Mouse (Mus musculus) embryonic fibroblast, embryonic 13.5 days (primary cell): ENCODE measurements around the gene Tox3. TPM values are rescaled to one million over a fixed set of nuclear protein-coding genes. Genes with fewer than 3 reads are reported as not detected.

Source experiments
- H3K27ac ChIP-seq: 2 replicates; pipeline ENCODE4 v1.5.1; 2012; ENCODE audit warnings: low read length, control low read depth, inconsistent platforms; ENCODE audit not compliant: insufficient read depth
- H3K4me1 ChIP-seq: 2 replicates; pipeline ENCODE4 v1.6.1; 2011; ENCODE audit warnings: low read length; ENCODE audit not compliant: control insufficient read depth, insufficient read depth
- H3K4me3 ChIP-seq: 2 replicates; pipeline ENCODE4 v1.5.1; 2011; ENCODE audit warnings: mild to moderate bottlenecking, control low read depth, low read length; ENCODE audit not compliant: insufficient read depth
- CTCF ChIP-seq: IDR thresholded peaks from 2 replicates; pipeline ENCODE4 v1.5.1; 2011; ENCODE audit warnings: mild to moderate bottlenecking, control low read depth, low read length, moderate library complexity, borderline replicate concordance; ENCODE audit not compliant: insufficient read depth
- POLR2A ChIP-seq: IDR thresholded peaks from 2 replicates; pipeline ENCODE4 v1.6.1; 2011; ENCODE audit warnings: low read depth, mild to moderate bottlenecking, control low read depth, low read length, moderate library complexity
- polyA plus RNA-seq: library from polyadenylated mRNA; stranded (reverse); fragments of >200 nt; gene quantifications from 2 replicates; pipeline ENCODE4 v1.2.4, GENCODE M21; 2011; ENCODE audit warnings: low read depth; ENCODE audit not compliant: missing spikeins, insufficient read length

Tox3 gene
- polyA plus RNA-seq, 1 experiment, result 1.1 TPM

DNA sequence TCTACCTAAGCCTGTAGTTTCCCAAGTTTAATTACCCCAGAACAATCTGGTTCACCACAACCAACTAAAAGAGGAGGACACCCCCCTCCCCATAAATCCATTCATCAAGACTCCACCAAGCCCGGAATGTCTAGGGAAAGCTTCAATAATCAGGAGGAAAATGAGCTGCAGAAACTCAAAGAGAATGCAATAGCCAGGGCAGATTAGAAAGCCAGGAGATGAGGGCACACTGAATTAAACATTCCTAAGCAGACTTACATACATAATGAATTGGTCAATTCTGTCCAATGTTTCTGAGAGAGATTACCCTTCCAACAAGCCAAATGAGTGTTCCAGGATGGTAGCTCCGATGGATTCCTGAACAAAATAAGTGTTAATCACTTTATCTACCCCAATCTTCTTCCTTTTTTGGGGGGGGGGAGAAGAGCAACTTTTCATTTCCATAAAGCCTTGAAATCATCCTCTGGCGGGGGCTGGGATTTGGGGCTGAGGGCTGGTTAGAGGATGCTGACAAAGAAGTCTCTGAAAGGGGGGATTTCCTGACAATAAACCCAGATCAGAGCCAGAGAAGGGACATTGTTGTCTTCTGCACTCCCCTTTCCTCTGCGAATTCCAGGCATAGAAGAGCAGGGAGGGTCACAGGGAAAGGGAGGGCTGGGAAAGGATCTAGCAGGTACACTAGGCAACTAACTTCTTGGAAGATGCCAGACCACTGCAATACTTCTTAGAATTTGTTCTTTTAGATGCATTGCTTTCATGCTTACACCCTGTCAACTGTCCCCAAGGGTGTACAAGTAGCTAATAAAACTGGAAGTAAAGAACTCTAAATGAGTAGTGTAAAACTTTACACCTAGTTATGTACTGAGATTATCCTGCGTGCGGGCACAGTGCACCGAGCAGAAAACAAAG lies 17.5 kb downstream of the Tox3 start:
- Histone ChIP-seq H3K4me1 (no peaks in the 10 kb centered on the region), H3K4me3 (no peak overlapping the region)
- TF ChIP-seq POLR2A (no peak), CTCF (no peak)

DNA sequence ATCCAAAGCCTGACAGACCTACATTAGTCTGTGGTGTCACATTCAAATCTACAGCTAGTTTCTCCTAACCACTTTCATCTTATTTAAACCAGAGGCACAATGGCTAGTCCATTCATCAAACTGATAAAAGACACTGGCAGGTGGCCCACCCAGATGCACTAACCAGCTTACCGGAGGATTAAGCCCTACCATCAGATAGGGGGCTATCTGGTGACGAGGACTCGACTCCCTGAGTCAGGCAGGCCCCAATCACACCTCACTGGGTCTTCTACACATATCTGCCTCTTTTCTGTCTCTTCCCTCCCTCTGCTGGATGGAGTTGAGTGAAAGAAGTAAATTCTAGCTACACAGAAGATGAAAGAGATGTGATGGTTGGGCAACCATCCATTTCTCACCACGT lies 24.3 kb downstream of the Tox3 start:
- Histone ChIP-seq H3K4me1 (no peaks in the 10 kb centered on the region), H3K27ac (no peak overlapping the region), H3K4me3 (no peak overlapping the region)
- TF ChIP-seq POLR2A (no peak), CTCF (no peak)

More for the DNA sequence above, 17.5 kb downstream of the Tox3 start:
- H3K27ac ChIP-seq, result no peak overlapping the region

DNA sequence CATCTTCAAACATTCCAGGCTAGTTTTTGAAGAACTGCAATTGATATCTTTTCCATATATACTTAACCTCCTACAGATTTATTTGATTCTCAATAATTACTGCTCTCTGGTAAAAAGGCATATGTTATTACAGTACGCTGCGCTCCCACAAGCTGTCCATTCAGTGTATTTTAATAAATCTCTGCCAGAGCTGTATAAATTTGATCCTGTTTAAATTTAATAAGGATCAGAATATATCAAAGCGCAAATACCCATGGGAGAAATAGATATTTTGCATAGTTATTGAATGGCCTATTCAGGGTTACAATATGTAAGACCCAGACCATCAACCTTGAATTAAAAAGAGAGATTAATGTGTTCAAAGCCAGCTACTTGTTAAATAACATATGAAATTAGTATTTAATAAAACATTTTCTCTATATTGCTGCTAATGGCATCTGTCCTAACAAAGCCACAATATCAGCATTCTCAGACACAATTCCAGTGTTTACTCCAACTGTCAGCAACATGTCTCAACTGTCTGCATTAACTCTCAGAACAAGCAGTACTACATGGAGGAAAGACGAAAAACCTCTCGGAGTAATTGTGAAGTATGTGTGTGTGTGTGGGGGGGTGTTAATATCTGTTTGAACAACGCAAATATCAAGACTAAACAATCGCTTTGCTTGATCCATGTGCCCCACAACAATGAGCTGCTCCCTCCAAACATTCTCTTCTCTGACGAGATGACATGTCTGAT lies 25.3 kb downstream of the Tox3 start:
- H3K4me1 ChIP-seq, result no peaks in the 10 kb centered on the region
- H3K4me3 ChIP-seq, result no peak overlapping the region
- TF ChIP-seq POLR2A, result no peak
- no peak overlapping the region for H3K27ac ChIP-seq

DNA sequence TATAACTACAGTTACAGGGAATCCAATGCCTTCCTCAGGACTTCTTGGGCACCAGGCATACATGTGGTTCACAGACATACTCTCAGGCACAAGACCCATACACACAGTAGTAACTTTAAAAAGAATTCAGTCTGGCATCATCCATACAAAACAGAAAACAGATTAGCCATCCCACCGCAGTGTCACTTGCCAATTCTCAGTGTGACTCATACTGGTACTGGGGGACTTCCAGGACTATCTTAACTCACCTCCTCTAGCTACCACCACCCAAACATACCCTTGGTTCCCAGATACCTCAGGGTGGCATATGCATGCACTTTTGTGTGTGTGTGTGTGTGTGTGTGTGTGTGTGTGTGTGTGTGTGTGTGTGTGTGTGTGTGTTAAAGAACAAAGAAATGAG lies 26.9 kb downstream of the Tox3 start:
- no peak overlapping the region for H3K27ac ChIP-seq
- no peaks in the 10 kb centered on the region for H3K4me1 ChIP-seq
- H3K4me3 ChIP-seq, result no peak overlapping the region
- TF ChIP-seq POLR2A (no peak), CTCF (no peak)

DNA sequence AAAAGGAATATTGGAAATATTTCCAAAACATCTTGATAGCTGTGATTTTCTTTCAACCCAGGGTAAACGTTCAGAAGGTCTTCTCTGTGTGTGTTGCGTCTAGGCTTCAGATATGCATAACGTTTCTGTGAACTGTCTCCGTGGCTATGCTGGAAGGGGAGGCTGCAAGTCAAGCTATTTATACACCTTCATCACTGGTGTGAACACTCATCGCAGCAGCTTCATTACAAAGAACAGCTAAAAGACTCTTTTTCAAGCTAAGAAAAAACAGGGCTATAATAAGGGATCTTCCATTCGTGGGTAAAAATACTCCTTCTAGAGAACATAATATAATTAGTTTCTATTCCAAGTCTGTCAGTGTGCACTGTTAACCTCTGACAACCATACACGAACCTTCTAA lies 33.8 kb downstream of the Tox3 start:
- Histone ChIP-seq H3K27ac (no peak overlapping the region), H3K4me3 (no peak overlapping the region), H3K4me1 (no peaks in the 10 kb centered on the region)
- TF ChIP-seq POLR2A (no peak), CTCF (no peak)

DNA sequence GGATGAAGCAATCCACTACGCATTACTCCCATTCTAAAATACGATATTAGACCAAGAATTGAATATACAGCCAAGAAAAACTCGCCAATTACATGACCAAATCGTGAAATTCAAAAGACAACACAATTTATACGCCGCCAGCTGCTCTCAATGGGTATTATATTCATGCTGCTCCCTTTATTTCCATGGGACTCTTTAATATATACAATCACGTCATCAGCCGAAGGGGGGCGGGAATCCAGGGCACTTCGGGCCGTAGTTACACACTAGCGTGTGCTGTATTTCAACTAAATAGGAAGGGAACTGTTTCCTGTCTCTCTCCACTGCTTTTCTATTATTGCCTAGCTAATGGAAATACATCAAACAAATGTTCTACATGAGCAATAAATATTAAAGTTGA lies 45.2 kb downstream of the Tox3 start:
- H3K4me1 ChIP-seq, result no peaks in the 10 kb centered on the region
- no peak for TF ChIP-seq POLR2A
- no peak for TF ChIP-seq CTCF
- H3K4me3 ChIP-seq, result no peak overlapping the region
- no peak overlapping the region for H3K27ac ChIP-seq

DNA sequence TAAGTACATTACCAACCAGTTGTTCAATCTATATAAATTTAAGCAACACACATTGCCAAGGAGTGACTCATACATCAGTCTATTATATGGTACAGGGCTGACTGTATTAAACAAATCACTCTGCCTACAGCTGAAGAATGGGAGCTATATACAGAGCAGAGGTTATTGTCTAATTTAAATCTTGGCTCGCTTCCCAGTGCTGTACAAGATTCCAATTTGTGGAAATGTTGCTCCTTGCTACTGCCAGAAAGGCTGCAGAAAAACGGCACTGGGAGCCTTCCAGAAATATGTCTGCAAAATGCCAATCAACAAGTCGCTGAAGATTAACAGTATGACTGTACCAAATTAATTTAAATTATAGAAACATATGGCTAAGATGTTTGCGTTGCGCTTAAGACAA lies 45.9 kb downstream of the Tox3 start:
- no peak overlapping the region for H3K4me3 ChIP-seq
- no peaks in the 10 kb centered on the region for H3K4me1 ChIP-seq
- H3K27ac ChIP-seq, result no peak overlapping the region
- TF ChIP-seq CTCF (no peak), POLR2A (no peak)

DNA sequence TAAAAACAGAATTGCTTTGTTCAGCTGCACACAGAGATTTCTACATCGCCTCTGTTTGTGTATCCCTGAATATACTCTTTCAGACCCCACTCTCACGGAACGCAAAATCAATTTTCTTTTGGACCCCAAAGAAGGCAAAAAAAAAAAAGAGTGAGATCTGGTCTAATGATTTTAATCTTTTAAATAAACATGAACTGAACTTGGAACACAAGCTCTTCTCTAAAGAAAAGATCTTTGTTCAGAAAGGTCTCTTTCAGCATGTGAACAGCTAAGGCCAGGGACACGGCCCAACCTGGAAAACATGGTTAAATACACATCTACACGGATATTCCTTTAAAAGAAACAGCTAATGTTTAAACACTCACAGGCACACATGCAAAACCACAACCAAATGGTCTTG lies 46.6 kb downstream of the Tox3 start:
- H3K4me1 ChIP-seq, result no peaks in the 10 kb centered on the region
- no peak overlapping the region for H3K27ac ChIP-seq
- TF ChIP-seq CTCF, result no peak
- TF ChIP-seq POLR2A, result no peak
- H3K4me3 ChIP-seq, result no peak overlapping the region

DNA sequence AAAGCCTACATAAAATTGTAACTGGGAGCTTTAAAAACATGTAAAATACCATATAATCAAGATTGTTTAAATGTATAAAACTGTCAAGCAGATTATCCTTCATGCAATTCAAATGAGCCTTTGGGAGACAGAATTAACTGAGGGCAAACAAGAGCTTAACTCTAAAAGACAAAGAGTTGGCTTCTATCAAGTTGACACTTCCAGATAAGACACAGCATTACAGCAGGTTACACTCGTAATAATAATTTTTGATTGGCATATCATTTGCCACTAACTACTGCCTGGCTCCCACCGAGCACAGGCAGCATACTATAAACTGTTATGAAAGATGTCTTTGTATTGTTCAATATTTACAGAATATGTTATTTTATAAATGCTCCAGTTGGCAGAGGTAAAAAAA lies 47.2 kb downstream of the Tox3 start:
- Histone ChIP-seq H3K4me3 (no peak overlapping the region), H3K27ac (no peak overlapping the region), H3K4me1 (no peaks in the 10 kb centered on the region)
- TF ChIP-seq CTCF, result no peak
- TF ChIP-seq POLR2A, result no peak

DNA sequence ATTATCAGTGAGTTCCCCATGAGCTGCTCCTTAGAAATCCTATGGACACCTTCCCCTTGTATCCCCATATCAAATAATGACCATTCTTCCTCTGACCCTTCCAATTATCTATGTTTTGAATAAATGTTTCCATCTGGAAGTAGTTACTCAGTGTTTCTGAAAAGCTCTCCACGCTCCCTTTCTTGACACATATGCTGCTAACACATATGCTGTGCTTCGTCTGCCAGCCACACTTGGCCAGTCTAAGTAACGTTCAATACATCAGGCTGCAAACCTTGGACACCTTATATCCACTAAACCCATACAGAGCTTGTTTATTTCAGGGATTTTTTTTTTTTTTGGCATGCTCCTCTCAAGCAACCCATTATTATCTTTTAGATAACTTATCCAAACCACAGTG lies 54.1 kb downstream of the Tox3 start:
- no peaks in the 10 kb centered on the region for H3K4me1 ChIP-seq
- TF ChIP-seq CTCF, result no peak
- no peak for TF ChIP-seq POLR2A
- H3K27ac ChIP-seq, result no peak overlapping the region
- H3K4me3 ChIP-seq, result no peak overlapping the region

DNA sequence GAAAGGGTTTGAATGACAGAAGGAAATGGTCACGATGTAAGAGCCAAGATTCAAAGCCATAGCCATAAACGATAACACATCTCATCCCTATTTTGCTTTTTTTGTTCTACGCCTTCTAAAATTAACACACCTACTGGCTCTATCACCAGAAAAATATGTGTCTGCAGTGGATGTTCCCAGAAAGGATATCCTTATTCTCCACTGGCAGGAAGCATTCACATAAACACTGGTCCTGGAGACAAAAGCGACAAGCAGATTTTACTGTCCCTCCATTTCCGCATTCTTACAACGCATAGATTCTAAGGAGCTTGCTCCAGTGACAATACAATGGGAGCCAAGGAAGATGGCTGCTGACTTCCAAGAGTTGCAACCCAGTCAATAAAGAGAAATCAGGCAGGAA lies 57.3 kb downstream of the Tox3 start:
- H3K4me3 ChIP-seq, result no peak overlapping the region
- H3K27ac ChIP-seq, result no peak overlapping the region
- H3K4me1 ChIP-seq, result no peaks in the 10 kb centered on the region
- TF ChIP-seq CTCF (no peak), POLR2A (no peak)
